Mouse (Mus musculus) liver, embryonic 11.5 days (tissue): ENCODE data around the gene Cdca3. TPM values are rescaled to one million over a fixed set of nuclear protein-coding genes. Genes with fewer than 3 reads are reported as not detected.

ENCODE experiments used
- ATAC-seq: fragments of 200-750 bp; cut with Nextera tagmentation; replicated peaks from 2 replicates; pipeline ENCODE4 v1.8.0; 2017; ENCODE audit warnings: moderate number of reproducible peaks, mild to moderate bottlenecking, moderate TSS enrichment, moderate library complexity; ENCODE audit not compliant: low FRiP score
- DNase-seq: peaks from one replicate; pipeline ENCODE4 v3.0.0-alpha.2; 2017; ENCODE audit warnings: low spot score
- H3K27ac ChIP-seq: fragments of 300-500 bp; sonication (generic); 2 replicates; pipeline ENCODE4 v1.5.1; 2014; ENCODE audit warnings: mild to moderate bottlenecking, low read depth, low read length, control low read depth
- H3K27me3 ChIP-seq: fragments of 300-500 bp; sonication (generic); replicated peaks from 2 replicates; pipeline ENCODE4 v1.6.1; 2014; ENCODE audit warnings: low read length, mixed read lengths; ENCODE audit not compliant: control insufficient read depth, insufficient read depth
- H3K36me3 ChIP-seq: fragments of 300-500 bp; sonication (generic); 2 replicates; pipeline ENCODE4 v1.6.1; 2014; ENCODE audit warnings: mild to moderate bottlenecking, low read length, moderate library complexity, mixed read lengths; ENCODE audit not compliant: control insufficient read depth, insufficient read depth
- H3K4me1 ChIP-seq: fragments of 300-500 bp; sonication (generic); replicated peaks from 2 replicates; pipeline ENCODE4 v1.6.1; 2014; ENCODE audit warnings: low read length, mixed read lengths; ENCODE audit not compliant: control insufficient read depth, insufficient read depth
- H3K4me2 ChIP-seq: fragments of 300-500 bp; sonication (generic); 2 replicates; pipeline ENCODE4 v1.6.1; 2014; ENCODE audit warnings: mild to moderate bottlenecking, control low read depth, moderate library complexity
- H3K4me3 ChIP-seq: fragments of 300-500 bp; sonication (generic); 2 replicates; pipeline ENCODE4 v1.5.1; 2014; ENCODE audit warnings: low read depth, low read length, control low read depth
- H3K9ac ChIP-seq: fragments of 300-500 bp; sonication (generic); 2 replicates; pipeline ENCODE4 v1.6.1; 2014; ENCODE audit warnings: low read depth, low read length, control low read depth
- H3K9me3 ChIP-seq: fragments of 300-500 bp; sonication (generic); 2 replicates; pipeline ENCODE4 v1.6.1; 2016; ENCODE audit warnings: low read length, inconsistent platforms, mixed read lengths; ENCODE audit not compliant: control insufficient read depth
- WGBS: fragments of 180-500 bp; shearing (Covaris S2); extraction: QIAGEN DNeasy Blood & Tissue Kit; methylation state at CpG from one replicate; pipeline ENCODE4 v1.1.7; 2014; 5-methylcytosine and 5-hydroxymethylcytosine counted together
- polyA plus RNA-seq: library from polyadenylated mRNA; unstranded; fragments of >200 nt; fragmentation: Nextera tagmentation; extraction: Ambion mirVana; gene quantifications from 2 replicates; pipeline ENCODE4 v1.2.1, GENCODE M21; 2014

Cdca3 gene
- polyA plus RNA-seq, 1 experiment from 2014 or later = 223 TPM

GRCm38 (mm10) chr6:124861802-124862201 lies 32.5 kb downstream of the Cdca3 start:
- Histone ChIP-seq H3K36me3 (no peaks in the 10 kb centered on the region), H3K27me3 (peaks cover 91% of the 10 kb centered on the region), H3K4me1 (peaks cover 4% of the 10 kb centered on the region; the same call in 1 of the 2 replicates), H3K9me3 (no peaks in the 10 kb centered on the region), H3K27ac (no peak overlapping the region), H3K4me2 (no peak overlapping the region), H3K9ac (no peak overlapping the region), H3K4me3 (no peak overlapping the region)
- 27% methylated on average over 3 of the region's 3 CpGs for WGBS
- ATAC-seq (no peak), DNase-seq (no peak)

GRCm38 (mm10) chr6:124862406-124863124 lies 33.2 kb downstream of the Cdca3 start:
- peaks cover 86% of the 10 kb centered on the region for H3K27me3 ChIP-seq
- no peaks in the 10 kb centered on the region for H3K36me3 ChIP-seq
- WGBS = 11% methylated on average over 8 of the region's 8 CpGs
- DNase-seq (no peak), ATAC-seq (no peak)
- no peaks in the 10 kb centered on the region for H3K9me3 ChIP-seq
- H3K4me1 ChIP-seq = peaks cover 4% of the 10 kb centered on the region; the same call in 1 of the 2 replicates
- H3K4me2 ChIP-seq = peak overlapping the region; percentile 88
- H3K4me3 ChIP-seq = 0 out of 2 replicates have a peak overlapping the region, but pooled peaks have one; percentile 54
- no peak overlapping the region for H3K27ac ChIP-seq
- no peak overlapping the region for H3K9ac ChIP-seq

DNA sequence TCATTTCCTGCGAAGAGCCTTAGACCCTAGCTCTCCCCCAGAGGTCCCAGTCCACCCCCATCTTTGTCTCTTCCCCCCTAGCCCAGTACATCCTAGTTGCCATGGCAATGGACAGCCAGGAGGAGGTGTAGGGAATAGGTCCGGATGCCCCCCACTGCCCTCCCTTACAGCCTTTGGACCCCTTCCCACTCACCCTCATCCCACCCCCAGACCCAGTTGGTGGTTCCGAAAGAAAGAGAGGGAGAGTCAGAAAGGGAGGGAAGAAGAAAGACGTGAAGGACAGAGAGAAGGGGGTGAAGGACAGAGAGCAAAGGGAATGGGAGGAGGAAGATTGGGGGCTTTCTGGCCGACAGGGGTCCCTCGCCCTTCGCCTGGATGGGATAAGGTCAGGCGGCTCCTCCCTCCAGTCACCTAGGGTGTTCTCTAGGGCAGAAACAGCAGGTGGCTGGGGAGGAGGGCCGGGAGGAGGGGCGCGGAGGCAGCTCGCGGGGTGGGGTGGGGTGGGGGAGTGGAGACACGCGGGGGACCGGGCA lies 33.8 kb downstream of the Cdca3 start:
- Histone ChIP-seq H3K9me3 (no peaks in the 10 kb centered on the region), H3K4me3 (peak overlapping the region; percentile 54), H3K27me3 (peaks cover 80% of the 10 kb centered on the region), H3K36me3 (no peaks in the 10 kb centered on the region), H3K9ac (peak overlapping the region; percentile 58), H3K4me2 (peak overlapping the region; percentile 88), H3K27ac (no peak overlapping the region), H3K4me1 (peaks cover 4% of the 10 kb centered on the region; the same call in 1 of the 2 replicates)
- 2% methylated on average over 11 of the region's 16 CpGs for WGBS
- peak; percentile 11; the same call in 1 of the 2 replicates for ATAC-seq
- no peak for DNase-seq

DNA sequence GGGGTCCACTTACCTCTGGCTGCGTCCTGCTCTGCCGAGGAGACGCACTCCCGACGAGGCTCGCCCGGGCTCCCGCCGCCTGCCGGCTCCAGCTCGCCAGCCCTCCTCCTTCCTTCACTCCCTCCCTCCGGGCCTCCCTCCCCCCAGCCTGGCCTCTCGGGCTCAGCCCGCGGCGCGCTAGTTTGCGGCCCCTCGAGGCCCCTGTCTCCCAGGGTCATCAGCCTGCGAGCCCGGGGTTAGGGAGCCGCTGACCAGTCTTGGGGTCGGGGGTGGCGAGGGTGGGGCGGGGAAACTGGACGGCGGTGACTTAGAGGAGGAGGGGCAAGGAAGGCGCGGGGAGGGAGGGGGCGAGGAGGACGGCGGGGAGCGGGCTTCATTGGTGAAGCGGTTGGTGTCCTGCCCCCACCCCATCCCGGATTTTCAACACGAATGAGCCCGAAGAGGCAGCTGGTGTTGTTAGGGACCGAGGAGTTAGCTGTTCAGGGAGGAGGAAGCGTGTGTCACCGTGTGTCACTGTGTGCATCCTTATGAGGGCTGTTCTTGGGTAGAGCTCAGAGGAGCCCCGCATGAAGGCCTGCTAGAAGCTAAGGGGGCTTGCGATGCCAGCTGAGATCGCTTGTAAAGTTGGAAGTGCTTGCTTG lies 34.4 kb downstream of the Cdca3 start, which contains the start of gene Gpr162:
Gene Gpr162 (minus strand): TSS at position 326 of the 641 bp plus-strand sequence.
- H3K36me3 ChIP-seq = no peaks in the 10 kb centered on the region
- H3K27ac ChIP-seq = no peak within 1 kb of the TSS
- ATAC-seq (peak; percentile 42), DNase-seq (peak; percentile 68)
- H3K4me2 ChIP-seq = peak within 1 kb of the TSS; percentile 88
- peaks cover 4% of the 10 kb centered on the region; the same call in 1 of the 2 replicates for H3K4me1 ChIP-seq
- no peaks in the 10 kb centered on the region for H3K9me3 ChIP-seq
- H3K4me3 ChIP-seq = peak within 1 kb of the TSS; percentile 54
- peak within 1 kb of the TSS; percentile 58 for H3K9ac ChIP-seq
- H3K27me3 ChIP-seq = peaks cover 74% of the 10 kb centered on the region
- 1% methylated on average over 37 of the region's 43 CpGs for WGBS

- Histone ChIP-seq H3K4me2 (no peak overlapping the region), H3K4me3 (no peak overlapping the region), H3K9ac (no peak overlapping the region), H3K9me3 (no peaks in the 10 kb centered on the region), H3K4me1 (peaks cover 4% of the 10 kb centered on the region; the same call in 1 of the 2 replicates), H3K27ac (no peak overlapping the region), H3K36me3 (no peaks in the 10 kb centered on the region), H3K27me3 (peaks cover 53% of the 10 kb centered on the region)
- no peak for ATAC-seq
- DNase-seq = no peak
- WGBS = 76% methylated on average over 18 of the region's 18 CpGs
These were observed 36.5 kb downstream of the Cdca3 start for GRCm38 (mm10) chr6:124865766-124866362.

DNA sequence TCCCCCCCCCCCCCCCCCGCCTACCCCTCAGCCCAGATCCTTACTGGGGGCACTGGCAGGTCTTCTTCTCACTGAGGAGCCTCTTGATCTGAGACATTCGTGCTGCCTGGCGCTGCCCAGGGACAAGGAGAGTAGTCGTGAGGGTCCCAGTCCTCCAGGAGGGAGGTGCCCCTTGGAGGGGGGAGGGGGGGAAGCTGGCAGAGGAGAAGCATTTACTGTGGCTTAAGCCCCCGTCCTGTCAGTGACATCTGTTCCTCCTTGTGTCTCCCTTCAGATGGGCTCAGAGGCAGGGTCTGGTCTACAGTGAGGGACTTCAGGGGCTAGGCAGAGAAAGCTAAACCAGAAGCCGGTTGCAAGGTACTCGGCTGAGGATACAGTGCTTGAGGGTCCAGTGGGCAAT lies 37.2 kb downstream of the Cdca3 start:
- Histone ChIP-seq H3K27me3 (peaks cover 48% of the 10 kb centered on the region), H3K4me1 (peaks cover 4% of the 10 kb centered on the region; the same call in 1 of the 2 replicates), H3K27ac (no peak overlapping the region), H3K4me3 (no peak overlapping the region), H3K4me2 (no peak overlapping the region), H3K9me3 (no peaks in the 10 kb centered on the region), H3K9ac (no peak overlapping the region), H3K36me3 (no peaks in the 10 kb centered on the region)
- DNase-seq (no peak), ATAC-seq (no peak)
- WGBS = 63% methylated on average over 6 of the region's 7 CpGs

DNA sequence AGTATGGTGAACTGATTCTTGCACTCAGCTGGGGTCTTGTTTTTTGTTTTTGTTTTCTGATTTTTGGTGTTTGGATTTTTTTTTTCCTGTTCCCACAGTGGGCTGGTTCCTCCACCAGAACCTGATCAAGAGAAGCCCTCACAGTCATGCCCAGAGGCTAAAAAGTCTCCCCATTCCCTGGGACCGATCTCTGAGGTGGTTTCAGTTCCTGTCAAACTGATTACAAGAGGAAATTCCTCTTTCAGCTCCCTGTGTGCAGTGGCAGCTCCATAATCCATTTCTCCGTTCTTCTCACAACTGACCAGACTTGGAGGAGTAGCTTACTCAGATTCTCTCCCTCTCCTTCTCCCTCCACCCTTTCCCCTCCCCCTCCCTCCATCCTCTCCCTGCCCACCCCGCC lies 45.0 kb downstream of the Cdca3 start:
- Histone ChIP-seq H3K4me1 (no peaks in the 10 kb centered on the region), H3K9me3 (no peaks in the 10 kb centered on the region), H3K4me2 (no peak overlapping the region), H3K27ac (no peak overlapping the region), H3K27me3 (no peaks in the 10 kb centered on the region), H3K36me3 (no peaks in the 10 kb centered on the region), H3K4me3 (no peak overlapping the region), H3K9ac (no peak overlapping the region)
- ATAC-seq (no peak), DNase-seq (no peak)
- WGBS = 14% methylated on average over 3 of the region's 3 CpGs

GRCm38 (mm10) chr6:124879390-124879789 lies 50.0 kb downstream of the Cdca3 start:
- 53% methylated on average over 6 of the region's 6 CpGs for WGBS

More at GRCm38 (mm10) chr6:124879390-124879789, 50.0 kb downstream of the Cdca3 start:
- H3K36me3 ChIP-seq = no peaks in the 10 kb centered on the region
- no peaks in the 10 kb centered on the region for H3K27me3 ChIP-seq
- DNase-seq = no peak
- no peak for ATAC-seq
- H3K9me3 ChIP-seq = no peaks in the 10 kb centered on the region
- no peak overlapping the region for H3K4me3 ChIP-seq
- no peaks in the 10 kb centered on the region for H3K4me1 ChIP-seq
- no peak overlapping the region for H3K27ac ChIP-seq
- no peak overlapping the region for H3K4me2 ChIP-seq
- H3K9ac ChIP-seq = no peak overlapping the region
